28 mouse cellular contexts compared by ENCODE assay signal in the genomic region with DNA sequence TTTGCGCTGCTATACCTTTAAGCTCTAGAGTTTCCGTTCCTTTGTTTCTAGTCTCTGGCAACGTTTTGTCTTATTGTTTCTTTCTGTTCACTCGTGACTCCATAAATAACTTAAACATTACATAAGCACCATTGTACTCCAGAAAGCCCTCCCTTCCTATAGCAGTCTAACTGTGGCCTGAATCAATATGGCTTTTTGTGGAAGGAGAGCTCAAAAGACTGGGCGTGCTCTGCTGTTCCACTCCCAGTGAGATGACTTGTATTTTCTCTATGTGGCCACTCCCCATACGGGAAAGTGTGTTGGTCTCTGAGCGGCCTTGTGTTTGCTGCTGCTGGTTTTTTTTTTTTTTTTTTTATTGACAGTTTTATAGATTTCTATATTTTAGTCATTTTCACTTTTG. TPM values are rescaled to one million over a fixed set of nuclear protein-coding genes. Genes with fewer than 3 reads are reported as not detected.
DNase-seq lines count a peak whose midpoint lies in the region; ATAC-seq and TF ChIP-seq lines count a peak whose summit lies in the region.
"Had no signal": no experiment of that assay in that cellular context is flagged by ENCODE, and none has a peak within 500 bp of the region (broad histone marks: within the 10 kb centered on the region; RNA-seq: fewer than 3 reads in every experiment).

No protein-coding gene starts in this region.

- WGBS in embryonic facial prominence, embryonic 14.5 days, result 71% methylated on average over 7 of the region's 7 CpGs
- WGBS in embryonic facial prominence, embryonic 10.5 days, result 80% methylated on average over 7 of the region's 7 CpGs
- WGBS in heart, embryonic 16.5 days, result 66% methylated on average over 7 of the region's 7 CpGs
- 55% methylated on average over 7 of the region's 7 CpGs for WGBS in lung, postnatal 0 days
- WGBS in stomach, postnatal 0 days, result 36% methylated on average over 7 of the region's 7 CpGs

- no peak overlapping the region for H3K4me2 ChIP-seq in embryonic facial prominence, embryonic 14.5 days (ENCODE audit: low read depth, low read length)
- H3K4me2 ChIP-seq in heart, embryonic 16.5 days (ENCODE audit: low read depth, low read length), result no peak overlapping the region
- no peak overlapping the region for H3K4me2 ChIP-seq in lung, postnatal 0 days (replicated peaks; ENCODE audit: low read depth, low read length)
- no peak overlapping the region for H3K4me2 ChIP-seq in stomach, postnatal 0 days (replicated peaks; ENCODE audit: low read depth)
- H3K4me2 ChIP-seq: embryonic facial prominence, embryonic 15.5 days; forebrain, embryonic 12.5 days; limb, embryonic 13.5 days; liver, embryonic 11.5 days; midbrain, embryonic 15.5 days; neural tube, embryonic 13.5 days had no signal

- no peaks in the 10 kb centered on the region for H3K4me1 ChIP-seq in embryonic facial prominence, embryonic 14.5 days (ENCODE audit: control insufficient read depth, insufficient read depth, low read length)
- no peaks in the 10 kb centered on the region for H3K4me1 ChIP-seq in embryonic facial prominence, embryonic 10.5 days
- no peaks in the 10 kb centered on the region for H3K4me1 ChIP-seq in heart, embryonic 16.5 days (ENCODE audit: control insufficient read depth, insufficient read depth, low read length)
- H3K4me1 ChIP-seq in lung, postnatal 0 days (ENCODE audit: insufficient read depth, low read depth, low read length), result no peaks in the 10 kb centered on the region
- H3K4me1 ChIP-seq in stomach, postnatal 0 days (replicated peaks; ENCODE audit: control insufficient read depth, insufficient read depth), result no peaks in the 10 kb centered on the region
- H3K4me1 ChIP-seq: embryonic facial prominence, embryonic 15.5 days; forebrain, embryonic 12.5 days; limb, embryonic 13.5 days; midbrain, embryonic 15.5 days; neural tube, embryonic 13.5 days had no signal

- no peak for TF ChIP-seq CTCF in lung, postnatal 0 days (IDR thresholded peaks at IDR 0.05)
- no peak for TF ChIP-seq CTCF in stomach, postnatal 0 days (IDR thresholded peaks at IDR 0.05; ENCODE audit: low read depth)

- no peak overlapping the region for H3K4me3 ChIP-seq in embryonic facial prominence, embryonic 14.5 days (ENCODE audit: low read depth, low read length)
- H3K4me3 ChIP-seq in embryonic facial prominence, embryonic 10.5 days, result no peak overlapping the region
- no peak overlapping the region for H3K4me3 ChIP-seq in heart, embryonic 16.5 days (ENCODE audit: low read length)
- no peak overlapping the region for H3K4me3 ChIP-seq in lung, postnatal 0 days (ENCODE audit: low read depth, low read length)
- H3K4me3 ChIP-seq in stomach, postnatal 0 days (ENCODE audit: low read depth, low read length), result no peak overlapping the region
- H3K4me3 ChIP-seq: embryonic facial prominence, embryonic 15.5 days; forebrain, embryonic 12.5 days; limb, embryonic 13.5 days; midbrain, embryonic 15.5 days; neural tube, embryonic 13.5 days had no signal

- no peaks in the 10 kb centered on the region for H3K36me3 ChIP-seq in embryonic facial prominence, embryonic 14.5 days (ENCODE audit: control insufficient read depth, insufficient read depth, low read length)
- H3K36me3 ChIP-seq in embryonic facial prominence, embryonic 10.5 days (replicated peaks), result no peaks in the 10 kb centered on the region
- 0 out of 2 replicates have a peak, but pooled peaks cover 3% of the 10 kb centered on the region for H3K36me3 ChIP-seq in heart, embryonic 16.5 days (ENCODE audit: control insufficient read depth, insufficient read depth)
- no peaks in the 10 kb centered on the region for H3K36me3 ChIP-seq in lung, postnatal 0 days (ENCODE audit: insufficient read depth, low read length)
- H3K36me3 ChIP-seq in stomach, postnatal 0 days (ENCODE audit: control insufficient read depth, insufficient read depth, low read length), result no peaks in the 10 kb centered on the region
- H3K36me3 ChIP-seq: embryonic facial prominence, embryonic 15.5 days; forebrain, embryonic 12.5 days; limb, embryonic 13.5 days; midbrain, embryonic 15.5 days; neural tube, embryonic 13.5 days had no signal

- no peak overlapping the region for H3K9ac ChIP-seq in embryonic facial prominence, embryonic 14.5 days (ENCODE audit: low read depth, low read length)
- H3K9ac ChIP-seq in heart, embryonic 16.5 days (ENCODE audit: low read length), result no peak overlapping the region
- H3K9ac ChIP-seq in lung, postnatal 0 days (replicated peaks; ENCODE audit: low read depth), result no peak overlapping the region
- H3K9ac ChIP-seq in stomach, postnatal 0 days (ENCODE audit: low read length), result no peak overlapping the region
- H3K9ac ChIP-seq: embryonic facial prominence, embryonic 15.5 days; forebrain, embryonic 12.5 days; limb, embryonic 13.5 days; midbrain, embryonic 15.5 days; neural tube, embryonic 13.5 days had no signal

- no peak for ATAC-seq in embryonic facial prominence, embryonic 14.5 days (ENCODE audit: low read depth)
- ATAC-seq in heart, embryonic 16.5 days (replicated peaks; ENCODE audit: extremely low read depth, insufficient read depth, low FRiP score), result peak; percentile 32; the same call in 1 of the 2 replicates
- peak; percentile 43 for ATAC-seq in lung, postnatal 0 days
- peak; percentile 81 for ATAC-seq in stomach, postnatal 0 days (ENCODE audit: low FRiP score, low TSS enrichment)
- ATAC-seq: activated CD4-positive, CD25-positive, alpha-beta regulatory T cell, adult 4 months; hindbrain, embryonic 16.5 days; midbrain, embryonic 15.5 days had no signal

- no peaks in the 10 kb centered on the region for H3K9me3 ChIP-seq in embryonic facial prominence, embryonic 14.5 days (ENCODE audit: control insufficient read depth, low read length)
- H3K9me3 ChIP-seq in embryonic facial prominence, embryonic 10.5 days, result 0 out of 2 replicates have a peak, but pooled peaks cover 2% of the 10 kb centered on the region
- H3K9me3 ChIP-seq in heart, embryonic 16.5 days (replicated peaks; ENCODE audit: control insufficient read depth, low read length), result peaks cover 3% of the 10 kb centered on the region; the same call in 1 of the 2 replicates
- H3K9me3 ChIP-seq in lung, postnatal 0 days (ENCODE audit: low read length), result no peaks in the 10 kb centered on the region
- no peaks in the 10 kb centered on the region for H3K9me3 ChIP-seq in stomach, postnatal 0 days (ENCODE audit: control insufficient read depth, low read length)
- H3K9me3 ChIP-seq: embryonic facial prominence, embryonic 15.5 days; forebrain, embryonic 12.5 days; limb, embryonic 13.5 days; midbrain, embryonic 15.5 days; neural tube, embryonic 13.5 days had no signal

- peak; percentile 19 for DNase-seq in embryonic facial prominence, embryonic 14.5 days (ENCODE audit: low spot score)
- no peak for DNase-seq in embryonic facial prominence, embryonic 10.5 days (ENCODE audit: low spot score)
- DNase-seq in heart, adult 8-10 months (ENCODE audit: low spot score), result no peak
- DNase-seq in lung, postnatal 0 days (ENCODE audit: low spot score), result peak; percentile 10
- no peak for DNase-seq in lung, postnatal 25 days (ENCODE audit: low spot score)
- DNase-seq in stomach, postnatal 0 days (ENCODE audit: low spot score), result no peak
- DNase-seq: adrenal gland, adult 2 months; adrenal gland, postnatal 36 days; cerebellum, adult 18-20 months; cerebellum, postnatal 10 days; gastrocnemius, postnatal 10 days; heart, postnatal 10 days; kidney, adult 18-20 months; kidney, postnatal 4 days; lung, postnatal 14 days; right cerebral cortex, postnatal 14 days; thymus, postnatal 14 days had no signal

- no peak for TF ChIP-seq EP300 in lung, postnatal 0 days (IDR thresholded peaks at IDR 0.05)
- TF ChIP-seq EP300 in stomach, postnatal 0 days (optimal IDR thresholded peaks at IDR 0.05), result no peak

- H3K27me3 ChIP-seq in embryonic facial prominence, embryonic 14.5 days (replicated peaks; ENCODE audit: control insufficient read depth, insufficient read depth, low read length), result no peaks in the 10 kb centered on the region
- H3K27me3 ChIP-seq in embryonic facial prominence, embryonic 10.5 days (replicated peaks; ENCODE audit: low read depth, poor library complexity, severe bottlenecking), result no peaks in the 10 kb centered on the region
- H3K27me3 ChIP-seq in heart, embryonic 16.5 days (ENCODE audit: control insufficient read depth, insufficient read depth, low read length), result no peaks in the 10 kb centered on the region
- no peaks in the 10 kb centered on the region for H3K27me3 ChIP-seq in lung, postnatal 0 days (replicated peaks; ENCODE audit: insufficient read depth, low read length)
- H3K27me3 ChIP-seq in stomach, postnatal 0 days (ENCODE audit: control insufficient read depth, insufficient read depth, low read length), result no peaks in the 10 kb centered on the region
- H3K27me3 ChIP-seq: CH12.LX; embryonic facial prominence, embryonic 15.5 days; forebrain, embryonic 12.5 days; limb, embryonic 13.5 days; midbrain, embryonic 15.5 days; neural tube, embryonic 13.5 days had no signal

- no peak overlapping the region for H3K27ac ChIP-seq in embryonic facial prominence, embryonic 14.5 days (replicated peaks; ENCODE audit: low read depth, low read length)
- H3K27ac ChIP-seq in embryonic facial prominence, embryonic 10.5 days (replicated peaks), result no peak overlapping the region
- peak overlapping the region; percentile 68; the same call in 1 of the 2 replicates for H3K27ac ChIP-seq in heart, embryonic 16.5 days (ENCODE audit: low read length)
- no peak overlapping the region for H3K27ac ChIP-seq in lung, postnatal 0 days (ENCODE audit: low read length)
- H3K27ac ChIP-seq in stomach, postnatal 0 days (replicated peaks), result no peak overlapping the region
- H3K27ac ChIP-seq: embryonic facial prominence, embryonic 15.5 days; forebrain, embryonic 12.5 days; limb, embryonic 13.5 days; midbrain, embryonic 15.5 days; neural tube, embryonic 13.5 days had no signal

RNA-seq across cellular contexts. Expression of gene Cmya5, which starts 27.3 kb away (rescaled TPM):
- polyA plus RNA-seq in embryonic facial prominence, embryonic 14.5 days (2014; fragmentation: Nextera tagmentation; extraction: Ambion mirVana), result 1.8 and 3.5 TPM in 2 replicates
- 0.01 and 0.04 TPM in 2 replicates for polyA plus RNA-seq in embryonic facial prominence, embryonic 10.5 days (2016; fragmentation: Nextera tagmentation; extraction: Ambion mirVana)
- 5.5 and 5.9 TPM in 2 replicates for polyA plus RNA-seq in heart, embryonic 16.5 days (2015; fragmentation: Nextera tagmentation; extraction: Ambion mirVana)
- 100 to 1,000 TPM; 378 to 419 (median 409) TPM for total RNA-seq in heart, adult 8-10 months (2022)
- polyA plus RNA-seq in lung, postnatal 0 days (2015; fragmentation: Nextera tagmentation; extraction: Ambion mirVana), result 0.30 and 0.32 TPM in 2 replicates
- polyA plus RNA-seq in stomach, postnatal 0 days (2015; fragmentation: Nextera tagmentation; extraction: Ambion mirVana), result 0.13 TPM in 2 replicates
- total RNA-seq: common myeloid progenitor, adult 5-6 weeks had no signal

Comparison
In these comparisons a context has a peak if more than half of its experiments do, and no peak if none do; other contexts are left out.
1. DNase-seq: peak in embryonic facial prominence, embryonic 14.5 days (single experiment) and lung, postnatal 0 days (single experiment); none in embryonic facial prominence, embryonic 10.5 days (single experiment), heart, adult 8-10 months (single experiment), lung, postnatal 25 days (single experiment) and stomach, postnatal 0 days (single experiment).